Mouse (Mus musculus) embryonic fibroblast, embryonic 13.5 days (primary cell): Measurements from ENCODE around the gene Slc15a1.

Experiments used
- CTCF ChIP-seq: IDR thresholded peaks from 2 replicates; pipeline ENCODE4 v1.5.1; 2011; ENCODE audit warnings: mild to moderate bottlenecking, control low read depth, low read length, moderate library complexity, borderline replicate concordance; ENCODE audit not compliant: insufficient read depth
- POLR2A ChIP-seq: IDR thresholded peaks from 2 replicates; pipeline ENCODE4 v1.6.1; 2011; ENCODE audit warnings: low read depth, mild to moderate bottlenecking, control low read depth, low read length, moderate library complexity

GRCm38 (mm10) chr14:121414635-121415241, 90.3 kb downstream of the Slc15a1 start:
- no peak for TF ChIP-seq CTCF
- no peak for TF ChIP-seq POLR2A
